Mouse (Mus musculus) splenic B cell, adult 2 months (primary cell): Measurements from ENCODE around the gene Nek3.
A peak's percentile ranks its signal among the peaks of the same experiment; 100 is the strongest.

Experiments used
- DNase-seq: peaks from one replicate; pipeline ENCODE4 v3.0.0-alpha.2; 2011; ENCODE audit warnings: low read depth, low spot score
- H3K27me3 ChIP-seq: 2 replicates; pipeline ENCODE4 v1.6.1; 2012; ENCODE audit warnings: mild to moderate bottlenecking, low read length, moderate library complexity, mixed read lengths; ENCODE audit not compliant: control insufficient read depth, poor library complexity, insufficient read depth, severe bottlenecking
- H3K36me3 ChIP-seq: 2 replicates; pipeline ENCODE4 v1.6.1; 2012; ENCODE audit warnings: mild to moderate bottlenecking, low read length, moderate library complexity, mixed read lengths; ENCODE audit not compliant: control insufficient read depth, poor library complexity, insufficient read depth, severe bottlenecking

Gene Nek3

DNA sequence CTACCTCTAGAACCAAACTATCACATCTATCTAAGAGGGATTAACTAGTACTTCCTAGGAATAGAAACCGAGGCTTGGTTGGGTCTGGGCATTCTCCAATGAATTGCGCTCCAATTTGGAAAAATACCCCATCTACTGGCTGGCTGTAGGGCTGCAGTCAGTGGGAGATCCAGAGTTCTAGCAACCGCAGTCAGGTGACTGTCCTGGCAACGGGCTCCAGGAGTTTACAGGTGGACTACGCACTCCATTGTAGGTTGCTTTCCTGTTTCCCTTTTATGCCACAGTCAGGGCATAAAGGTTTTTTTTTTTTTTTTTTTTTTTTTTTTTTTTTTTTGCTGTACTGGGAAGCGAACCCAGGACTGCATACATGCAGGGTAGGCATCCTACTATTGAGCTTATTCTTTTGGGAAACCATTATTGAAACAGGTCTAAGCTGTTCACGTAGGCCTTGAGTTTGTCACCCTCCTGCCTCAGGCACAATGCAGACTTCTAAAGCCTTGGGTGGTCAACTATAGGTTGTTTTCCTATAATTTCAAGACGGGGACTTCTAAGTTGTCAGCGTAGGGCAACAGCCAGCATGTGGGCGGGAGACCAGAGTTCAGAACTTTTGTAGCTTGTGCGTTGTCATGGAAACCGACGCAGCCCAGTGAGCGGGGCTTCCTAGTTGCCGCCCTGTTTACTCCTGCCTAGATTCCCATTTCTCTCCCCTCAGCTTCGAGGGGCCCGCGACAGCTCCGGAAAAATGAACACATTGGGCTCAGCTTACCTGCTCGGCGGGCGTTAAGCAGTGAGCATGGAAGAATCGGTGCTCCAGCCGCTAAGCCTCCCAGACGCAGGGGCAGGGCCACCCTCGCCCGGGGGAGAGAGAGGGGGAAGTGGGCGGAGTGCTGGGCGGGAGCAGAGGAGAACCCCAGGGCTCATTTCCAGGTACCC lies 41.7 kb downstream of the Nek3 start, which contains the start of gene Nek5:
Gene Nek5, minus strand, starts transcription at position 834 of the 933 bp plus-strand sequence.
- Histone ChIP-seq H3K36me3 (no peaks in the 10 kb centered on the region; the same call in 1 of the 2 replicates), H3K27me3 (no peaks in the 10 kb centered on the region)
- DNase-seq, result peak; percentile 76

DNA sequence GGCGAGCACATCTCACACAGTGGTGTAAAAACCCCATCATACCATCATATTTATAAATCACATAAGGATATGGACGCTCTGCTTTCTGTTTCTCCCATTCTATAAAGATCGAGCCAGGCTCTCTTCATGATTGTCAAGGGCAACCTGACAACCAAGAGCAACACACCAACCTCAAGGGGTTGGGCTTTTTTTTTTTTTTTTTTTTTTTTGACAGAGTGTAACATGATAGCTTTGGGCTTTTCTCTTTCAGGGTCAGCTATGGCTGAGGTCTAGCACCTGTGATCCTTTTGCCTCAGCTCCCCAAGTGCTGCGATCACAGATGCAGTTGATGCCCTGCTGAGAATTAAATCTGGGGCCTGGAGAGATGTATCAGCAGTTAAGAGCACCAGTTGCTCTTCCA lies 59.2 kb downstream of the Nek3 start:
- no peak for DNase-seq
- Histone ChIP-seq H3K36me3 (no peaks in the 10 kb centered on the region), H3K27me3 (no peaks in the 10 kb centered on the region)

DNA sequence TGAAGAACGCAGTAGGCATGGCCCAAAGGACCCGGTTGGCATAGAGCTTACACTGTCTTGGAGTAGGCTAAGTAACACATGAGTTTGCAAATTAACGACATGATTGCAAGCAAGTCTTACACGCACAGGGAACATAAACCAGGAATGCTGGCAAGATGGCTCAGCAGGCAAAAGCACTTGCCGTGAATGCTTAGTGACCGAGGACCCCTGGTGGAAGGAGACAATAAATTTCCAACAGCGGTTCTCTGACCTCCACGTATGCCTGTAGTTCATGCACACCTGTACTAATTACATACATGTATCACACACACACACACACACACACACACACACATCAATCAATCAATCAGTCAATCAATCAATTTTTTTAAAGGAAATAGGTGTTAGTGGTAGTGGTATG lies 74.7 kb downstream of the Nek3 start:
- DNase-seq, result peak; percentile 3
- Histone ChIP-seq H3K27me3 (no peaks in the 10 kb centered on the region; the same call in 1 of the 2 replicates), H3K36me3 (no peaks in the 10 kb centered on the region)

DNA sequence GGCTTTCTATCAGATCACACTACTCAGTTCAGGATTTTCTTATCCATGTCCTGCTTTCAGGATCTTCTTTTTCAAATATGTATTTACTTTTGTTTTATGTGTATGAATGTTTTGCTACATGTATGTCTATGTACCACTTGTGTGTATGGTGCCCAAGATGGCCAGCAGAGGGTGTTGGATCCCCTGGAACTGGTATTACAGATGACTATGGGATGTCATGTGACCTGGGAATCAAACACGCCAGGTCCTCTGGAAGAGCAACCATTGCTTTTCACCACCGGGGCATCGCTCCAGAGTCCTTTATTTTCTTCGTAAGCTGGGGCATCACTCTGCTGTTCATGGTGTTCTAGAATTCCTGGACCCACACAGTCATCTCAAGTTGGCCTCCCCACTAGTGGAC lies 77.0 kb downstream of the Nek3 start:
- no peaks in the 10 kb centered on the region; the same call in 1 of the 2 replicates for H3K27me3 ChIP-seq
- no peaks in the 10 kb centered on the region for H3K36me3 ChIP-seq
- DNase-seq, result no peak

DNA sequence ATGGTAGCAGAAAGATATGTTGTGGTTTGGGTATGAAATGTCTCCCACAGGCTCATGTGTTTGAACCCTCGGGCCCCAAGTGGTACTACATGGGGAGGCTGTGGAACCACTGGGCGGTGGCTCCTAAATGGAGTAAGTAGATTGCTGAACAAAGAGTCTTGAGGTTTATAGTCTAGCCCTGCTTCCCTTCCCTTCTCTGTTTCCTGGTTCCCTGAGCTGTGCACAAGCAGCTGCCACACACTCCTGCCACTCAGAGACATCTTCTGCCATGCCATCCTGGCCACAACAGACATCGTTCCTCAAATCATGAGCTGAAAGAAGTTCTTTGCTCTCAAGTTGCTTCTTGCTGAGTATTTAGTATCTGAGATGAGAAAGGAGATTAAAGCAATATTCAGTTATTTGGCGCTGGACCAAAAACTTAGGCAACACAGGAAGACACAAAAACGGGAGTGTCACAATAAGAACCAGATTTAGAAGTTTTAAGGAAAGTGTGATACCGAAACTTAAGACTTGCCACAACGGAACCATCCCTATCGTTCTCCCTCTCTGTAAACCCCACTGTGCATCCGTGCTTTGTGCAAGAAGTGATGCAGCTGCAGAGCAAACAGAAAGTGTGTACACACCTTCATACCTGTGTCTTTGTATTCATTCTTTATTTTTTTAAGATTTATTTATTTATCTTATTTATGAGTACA lies 86.8 kb downstream of the Nek3 start:
- DNase-seq, result no peak
- Histone ChIP-seq H3K36me3 (no peaks in the 10 kb centered on the region), H3K27me3 (no peaks in the 10 kb centered on the region)
